Mouse (Mus musculus) liver, postnatal 0 days (tissue): ENCODE results near the gene Ptprd. TPM values are rescaled to one million over a fixed set of nuclear protein-coding genes. Genes with fewer than 3 reads are reported as not detected.

Source experiments
- ATAC-seq: fragments of 200-750 bp; cut with Nextera tagmentation; 2 replicates; pipeline ENCODE4 v1.8.0; 2017; ENCODE audit warnings: mild to moderate bottlenecking, moderate library complexity
- DNase-seq: peaks from one replicate; pipeline ENCODE4 v3.0.0-alpha.2; 2016
- H3K27ac ChIP-seq: fragments of 300-500 bp; sonication (generic); 2 replicates; pipeline ENCODE4 v1.5.1; 2014; ENCODE audit warnings: antibody characterized with exemption, moderate library complexity, mild to moderate bottlenecking, low read depth
- H3K27me3 ChIP-seq: fragments of 300-500 bp; sonication (generic); 2 replicates; pipeline ENCODE4 v1.6.1; 2014; ENCODE audit warnings: low read length, control low read depth, mixed read lengths; ENCODE audit not compliant: insufficient read depth
- H3K36me3 ChIP-seq: fragments of 300-500 bp; sonication (generic); replicated peaks from 2 replicates; pipeline ENCODE4 v1.6.1; 2014; ENCODE audit warnings: mild to moderate bottlenecking, control low read depth, low read length, moderate library complexity, mixed read lengths; ENCODE audit not compliant: insufficient read depth
- H3K4me1 ChIP-seq: fragments of 300-500 bp; sonication (generic); 2 replicates; pipeline ENCODE4 v1.6.1; 2014; ENCODE audit warnings: antibody characterized with exemption, mild to moderate bottlenecking, control low read depth; ENCODE audit not compliant: insufficient read depth
- H3K4me2 ChIP-seq: fragments of 300-500 bp; sonication (generic); 2 replicates; pipeline ENCODE4 v1.6.1; 2014; ENCODE audit warnings: low read depth, mild to moderate bottlenecking, low read length, moderate library complexity, mixed read lengths
- H3K4me3 ChIP-seq: fragments of 300-500 bp; sonication (generic); 2 replicates; pipeline ENCODE4 v1.5.1; 2014; ENCODE audit warnings: low read depth, low read length
- H3K9ac ChIP-seq: fragments of 300-500 bp; sonication (generic); replicated peaks from 2 replicates; pipeline ENCODE4 v1.6.1; 2014; ENCODE audit warnings: mild to moderate bottlenecking, moderate library complexity
- H3K9me3 ChIP-seq: fragments of 300-500 bp; sonication (generic); 2 replicates; pipeline ENCODE4 v1.6.1; 2016; ENCODE audit warnings: mild to moderate bottlenecking, control low read depth, low read length, mixed read lengths
- CTCF ChIP-seq: sonication (generic); IDR thresholded peaks from 2 replicates; pipeline ENCODE4 v1.5.1; 2016; ENCODE audit warnings: antibody characterized with exemption, low read depth
- EP300 ChIP-seq: IDR thresholded peaks from 2 replicates; pipeline ENCODE4 v1.6.1; 2016; ENCODE audit warnings: antibody characterized with exemption, low read depth, mild to moderate bottlenecking
- WGBS: fragments of 180-500 bp; shearing (Covaris S2); extraction: QIAGEN DNeasy Blood & Tissue Kit; methylation state at CpG from one replicate; pipeline ENCODE4 v1.1.7; 2014; ENCODE audit not compliant: insufficient replicate concordance; 5-methylcytosine and 5-hydroxymethylcytosine counted together
- polyA plus RNA-seq: library from polyadenylated mRNA; unstranded; fragments of >200 nt; fragmentation: Nextera tagmentation; extraction: Ambion mirVana; gene quantifications from 2 replicates; pipeline ENCODE4 v1.2.1, GENCODE M21; 2015

Gene Ptprd
- polyA plus RNA-seq, 1 experiment from 2014 or later: 9.3 TPM

DNA sequence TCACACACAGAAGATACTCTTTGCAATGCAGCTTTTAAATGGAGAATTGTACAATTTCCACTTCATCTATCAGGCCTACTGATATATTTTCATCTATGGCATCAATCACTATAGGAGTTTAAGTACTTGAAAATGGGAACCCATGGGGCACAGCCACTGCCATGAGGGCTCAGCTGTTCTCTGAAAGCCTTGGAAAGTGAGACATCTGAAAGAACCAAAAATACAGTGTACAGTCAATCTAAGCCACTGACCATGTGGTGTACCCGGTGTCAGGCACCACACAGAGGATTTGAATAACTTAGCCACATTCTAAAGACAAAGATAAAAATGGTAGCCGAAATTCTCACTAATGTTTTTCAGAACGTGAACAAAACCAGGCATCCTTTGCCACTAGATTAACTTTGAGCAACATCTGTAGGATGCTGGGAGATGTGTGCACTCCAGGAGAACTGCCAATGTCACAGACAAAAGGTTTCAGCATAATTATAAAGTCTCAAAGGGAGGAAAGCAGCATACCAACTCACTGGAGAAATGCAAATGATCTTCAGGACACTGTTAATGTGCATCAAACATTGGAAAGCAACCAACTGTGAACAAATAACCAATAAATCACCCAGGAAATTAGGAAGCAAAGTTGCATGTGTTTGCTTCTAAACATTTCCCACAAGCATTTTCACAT, 69.5 kb downstream of the Ptprd start:
- no peaks in the 10 kb centered on the region for H3K36me3 ChIP-seq
- H3K4me3 ChIP-seq: no peak overlapping the region
- H3K9me3 ChIP-seq: no peaks in the 10 kb centered on the region
- no peaks in the 10 kb centered on the region for H3K4me1 ChIP-seq
- no peak for DNase-seq
- H3K9ac ChIP-seq: no peak overlapping the region
- ATAC-seq: no peak
- 71% methylated on average over 3 of the region's 3 CpGs for WGBS
- TF ChIP-seq CTCF (no peak), EP300 (no peak)
- H3K27ac ChIP-seq: no peak overlapping the region
- no peaks in the 10 kb centered on the region for H3K27me3 ChIP-seq
- no peak overlapping the region for H3K4me2 ChIP-seq

GRCm38 (mm10) chr4:78110898-78111297, 100.9 kb downstream of the Ptprd start:
- ATAC-seq: no peak

DNA sequence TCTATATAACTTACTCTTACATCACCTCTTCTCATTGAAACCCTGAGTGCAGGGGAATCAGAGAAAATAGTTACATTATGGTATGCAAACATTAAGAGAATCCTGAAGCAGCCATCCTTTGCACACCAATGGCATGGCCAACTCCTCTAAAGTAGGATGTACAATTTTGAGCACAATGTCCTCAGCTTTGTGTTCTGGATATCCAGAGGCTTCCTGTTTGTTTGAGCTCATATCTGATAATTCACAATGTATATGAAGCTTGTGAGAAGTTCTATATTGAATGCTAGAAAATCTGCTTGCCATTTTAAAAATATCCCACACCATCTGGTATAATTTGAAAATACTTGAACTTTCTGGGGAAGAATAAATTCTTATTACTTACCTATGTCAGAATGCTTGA, 114.2 kb downstream of the Ptprd start:
- Histone ChIP-seq H3K27ac (no peak overlapping the region), H3K4me2 (no peak overlapping the region), H3K4me3 (no peak overlapping the region), H3K4me1 (no peaks in the 10 kb centered on the region), H3K9me3 (no peaks in the 10 kb centered on the region), H3K36me3 (no peaks in the 10 kb centered on the region), H3K9ac (no peak overlapping the region), H3K27me3 (no peaks in the 10 kb centered on the region)
- no peak for DNase-seq
- ATAC-seq: no peak
- no peak for TF ChIP-seq CTCF
- TF ChIP-seq EP300: no peak

More at GRCm38 (mm10) chr4:78110898-78111297, 100.9 kb downstream of the Ptprd start:
- Histone ChIP-seq H3K9ac (no peak overlapping the region), H3K4me2 (no peak overlapping the region), H3K27me3 (no peaks in the 10 kb centered on the region), H3K4me1 (no peaks in the 10 kb centered on the region), H3K27ac (no peak overlapping the region), H3K4me3 (no peak overlapping the region), H3K9me3 (no peaks in the 10 kb centered on the region), H3K36me3 (no peaks in the 10 kb centered on the region)
- 47% methylated on average over 3 of the region's 3 CpGs for WGBS
- TF ChIP-seq CTCF (no peak), EP300 (no peak)
- DNase-seq: no peak

DNA sequence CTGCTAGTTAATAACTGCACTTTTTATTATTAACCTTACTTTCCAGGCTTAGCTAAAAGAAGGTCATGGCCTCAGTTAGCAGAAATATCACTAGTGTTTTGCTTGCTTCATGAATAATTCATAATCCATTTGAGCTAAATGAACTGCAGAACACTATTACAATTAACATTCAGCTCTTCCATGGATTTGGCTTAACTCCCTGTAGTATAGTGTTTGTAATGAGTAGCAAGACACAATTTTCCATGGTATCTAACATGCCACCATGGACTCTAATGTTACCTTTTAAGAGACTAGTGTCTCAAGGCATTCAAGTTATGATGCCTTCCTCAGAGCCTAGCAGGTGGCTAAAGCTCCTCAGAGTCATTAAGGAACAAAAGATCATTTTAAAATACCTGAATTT, 129.0 kb downstream of the Ptprd start:
- TF ChIP-seq CTCF (no peak), EP300 (no peak)
- DNase-seq: no peak
- H3K36me3 ChIP-seq: no peaks in the 10 kb centered on the region

GRCm38 (mm10) chr4:78077499-78077898, 134.3 kb downstream of the Ptprd start:
- Histone ChIP-seq H3K4me2 (no peak overlapping the region), H3K27ac (no peak overlapping the region), H3K9me3 (no peaks in the 10 kb centered on the region), H3K36me3 (no peaks in the 10 kb centered on the region), H3K4me3 (no peak overlapping the region), H3K9ac (no peak overlapping the region), H3K4me1 (no peaks in the 10 kb centered on the region), H3K27me3 (no peaks in the 10 kb centered on the region)
- ATAC-seq (no peak), DNase-seq (no peak)
- TF ChIP-seq EP300 (no peak), CTCF (no peak)

More for the DNA sequence above, 129.0 kb downstream of the Ptprd start:
- no peak overlapping the region for H3K4me3 ChIP-seq
- H3K27ac ChIP-seq: no peak overlapping the region
- H3K9me3 ChIP-seq: no peaks in the 10 kb centered on the region
- H3K4me1 ChIP-seq: no peaks in the 10 kb centered on the region
- ATAC-seq: no peak
- H3K27me3 ChIP-seq: no peaks in the 10 kb centered on the region
- H3K4me2 ChIP-seq: no peak overlapping the region
- H3K9ac ChIP-seq: no peak overlapping the region

DNA sequence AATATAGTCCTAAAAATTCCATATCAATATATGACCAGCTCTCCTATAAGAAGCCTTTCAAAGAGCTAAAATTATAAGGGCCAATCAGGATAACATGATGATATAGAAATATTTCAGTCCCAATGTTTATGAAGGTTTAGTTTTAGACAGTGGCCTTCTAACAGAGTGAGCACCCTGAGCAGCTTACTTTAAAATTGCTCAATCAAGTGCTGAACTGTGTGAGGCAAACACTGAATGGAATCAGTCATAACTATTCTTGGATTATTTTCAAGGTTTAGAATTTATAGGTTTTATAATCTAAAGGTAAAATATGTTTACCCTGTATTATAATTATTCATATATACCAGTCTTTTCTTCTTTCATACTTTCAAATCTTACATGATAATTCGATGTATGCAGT, 134.7 kb downstream of the Ptprd start:
- H3K4me2 ChIP-seq: no peak overlapping the region
- 78% methylated on average over 1 of the region's 1 CpGs for WGBS
- DNase-seq (no peak), ATAC-seq (no peak)
- H3K4me3 ChIP-seq: no peak overlapping the region
- no peaks in the 10 kb centered on the region for H3K36me3 ChIP-seq
- TF ChIP-seq CTCF (no peak), EP300 (no peak)
- no peaks in the 10 kb centered on the region for H3K9me3 ChIP-seq
- no peaks in the 10 kb centered on the region for H3K4me1 ChIP-seq
- H3K27me3 ChIP-seq: no peaks in the 10 kb centered on the region
- H3K9ac ChIP-seq: no peak overlapping the region
- H3K27ac ChIP-seq: no peak overlapping the region

GRCm38 (mm10) chr4:78038401-78038800, 173.4 kb downstream of the Ptprd start:
- Histone ChIP-seq H3K4me1 (no peaks in the 10 kb centered on the region), H3K27ac (no peak overlapping the region), H3K4me2 (no peak overlapping the region), H3K27me3 (no peaks in the 10 kb centered on the region), H3K36me3 (no peaks in the 10 kb centered on the region), H3K4me3 (no peak overlapping the region), H3K9ac (no peak overlapping the region), H3K9me3 (no peaks in the 10 kb centered on the region)
- ATAC-seq (no peak), DNase-seq (no peak)
- 76% methylated on average over 5 of the region's 5 CpGs for WGBS
- TF ChIP-seq CTCF (no peak), EP300 (no peak)
